Mouse (Mus musculus): Measurements from ENCODE around the gene Map3k14.

GRCm38 (mm10) chr11:103294066-103294465 lies 26.8 kb upstream of the Map3k14 start:
- TF ChIP-seq CTCF (IDR thresholded peaks at IDR 0.05; ENCODE audit: extremely low read depth, insufficient read depth, insufficient read length, insufficient replicate concordance) = no peak
- no peak for TF ChIP-seq POLR2A (IDR thresholded peaks at IDR 0.05; ENCODE audit: low read depth, low read length)

All from spleen, adult 2 months (tissue).